Mouse (Mus musculus): ENCODE data around the gene Slain2. TPM values are rescaled to one million over a fixed set of nuclear protein-coding genes. Genes with fewer than 3 reads are reported as not detected.
"Not testable (repeated sequence)": the region's sequence is repeated elsewhere in the genome, so short reads cannot be mapped to it uniquely, and the experiment has no call there.

Slain2 gene
- polyA plus RNA-seq, 1 experiment from 2014 or later: 25.1 TPM

DNA sequence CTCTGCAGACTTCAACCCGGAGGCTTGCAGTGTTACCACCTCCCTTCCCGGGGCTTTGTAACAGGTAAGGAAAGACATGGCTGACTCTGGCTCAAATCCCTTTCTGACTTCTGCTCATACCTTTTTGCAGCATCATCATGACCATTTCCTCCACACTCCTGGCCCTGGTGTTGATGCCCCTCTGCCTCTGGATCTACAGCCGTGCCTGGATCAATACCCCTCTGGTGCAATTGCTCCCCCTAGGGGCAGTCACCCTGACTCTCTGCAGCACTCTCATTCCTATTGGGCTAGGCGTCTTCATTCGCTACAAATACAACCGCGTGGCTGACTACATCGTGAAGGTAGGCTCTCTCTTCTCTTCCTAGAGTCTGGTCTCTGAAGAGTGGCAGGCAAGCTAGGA, 94.1 kb downstream of the Slain2 start:
- 41% methylated on average over 8 of the region's 8 CpGs for WGBS
- DNase-seq; H3K4me3 ChIP-seq (ENCODE audit: low read depth, low read length); H3K9me3 ChIP-seq (ENCODE audit: low read depth, low read length); H3K9ac ChIP-seq; H3K36me3 ChIP-seq (ENCODE audit: insufficient read depth); H3K4me1 ChIP-seq (ENCODE audit: insufficient read depth); H3K4me2 ChIP-seq; ATAC-seq (ENCODE audit: insufficient read depth); H3K27ac ChIP-seq (ENCODE audit: low read depth): not testable (repeated sequence)
- TF ChIP-seq CTCF (IDR thresholded peaks at IDR 0.05; ENCODE audit: low read depth): peak; percentile 42
- peaks cover 34% of the 10 kb centered on the region for H3K27me3 ChIP-seq (ENCODE audit: insufficient read depth, low read length)

DNA sequence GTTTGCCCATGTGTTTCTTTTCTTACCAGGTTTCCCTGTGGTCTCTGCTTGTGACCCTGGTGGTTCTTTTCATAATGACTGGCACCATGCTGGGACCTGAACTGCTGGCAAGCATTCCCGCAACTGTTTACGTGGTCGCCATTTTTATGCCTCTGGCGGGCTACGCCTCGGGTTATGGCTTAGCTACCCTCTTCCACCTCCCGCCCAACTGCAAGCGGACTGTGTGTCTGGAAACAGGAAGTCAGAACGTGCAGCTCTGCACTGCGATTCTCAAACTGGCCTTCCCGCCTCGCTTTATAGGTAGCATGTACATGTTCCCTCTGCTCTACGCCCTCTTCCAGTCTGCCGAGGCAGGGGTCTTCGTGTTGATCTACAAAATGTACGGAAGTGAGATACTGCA, 97.7 kb downstream of the Slain2 start:
- not testable (repeated sequence) for H3K27ac ChIP-seq (ENCODE audit: low read depth); H3K4me1 ChIP-seq (ENCODE audit: insufficient read depth); H3K36me3 ChIP-seq (ENCODE audit: insufficient read depth); H3K4me2 ChIP-seq; DNase-seq; H3K9ac ChIP-seq; H3K4me3 ChIP-seq (ENCODE audit: low read depth, low read length); H3K9me3 ChIP-seq (ENCODE audit: low read depth, low read length); ATAC-seq (ENCODE audit: insufficient read depth)
- WGBS: 90% methylated on average over 12 of the region's 16 CpGs
- H3K27me3 ChIP-seq (ENCODE audit: insufficient read depth, low read length): peaks cover 33% of the 10 kb centered on the region

DNA sequence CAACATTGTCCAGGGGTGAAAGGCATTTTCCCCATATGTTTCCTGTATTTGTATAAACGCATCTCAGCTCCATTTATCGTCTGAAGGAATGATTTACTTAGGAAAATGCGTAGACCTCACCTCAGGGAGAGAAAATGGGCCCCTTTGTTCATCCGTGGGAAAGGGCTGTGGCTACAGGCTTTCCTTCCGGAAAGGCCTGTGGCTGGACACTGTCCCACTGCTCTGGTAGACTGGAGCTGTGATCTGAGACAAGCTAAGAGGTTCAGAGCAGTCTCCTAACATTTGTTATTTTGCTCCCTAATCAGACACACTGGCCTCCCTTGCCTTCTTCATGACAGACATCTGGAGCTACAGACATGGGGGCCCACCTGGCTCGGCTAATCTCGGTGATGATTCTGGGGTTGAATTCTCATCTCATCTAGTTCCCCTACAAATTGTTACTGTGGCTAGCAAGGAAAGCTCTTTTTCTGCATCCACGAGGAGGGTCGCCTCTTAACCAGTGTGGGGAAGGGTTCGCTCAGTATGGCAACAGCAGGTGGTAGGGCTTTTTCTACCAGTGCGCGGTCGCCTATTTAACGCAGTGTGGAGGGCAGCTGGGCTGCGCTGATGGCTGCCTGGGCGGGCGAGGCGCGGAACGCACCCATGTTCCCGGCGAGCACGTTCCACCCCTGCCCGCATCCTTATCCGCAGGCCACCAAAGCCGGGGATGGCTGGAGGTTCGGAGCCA, 98.9 kb downstream of the Slain2 start:
- not testable (repeated sequence) for H3K36me3 ChIP-seq (ENCODE audit: insufficient read depth); H3K27ac ChIP-seq (ENCODE audit: low read depth); H3K9me3 ChIP-seq (ENCODE audit: low read depth, low read length); H3K4me1 ChIP-seq (ENCODE audit: insufficient read depth); H3K9ac ChIP-seq
- DNase-seq (peak; percentile 8), ATAC-seq (ENCODE audit: insufficient read depth) (peak; percentile 31; the same call in 1 of the 2 replicates)
- H3K27me3 ChIP-seq (ENCODE audit: insufficient read depth, low read length): peaks cover 25% of the 10 kb centered on the region
- H3K4me3 ChIP-seq (ENCODE audit: low read depth, low read length): peak overlapping the region; percentile 36; the same call in 1 of the 2 replicates
- 17% methylated on average over 23 of the region's 27 CpGs for WGBS
- peak overlapping the region; percentile 62 for H3K4me2 ChIP-seq

DNA sequence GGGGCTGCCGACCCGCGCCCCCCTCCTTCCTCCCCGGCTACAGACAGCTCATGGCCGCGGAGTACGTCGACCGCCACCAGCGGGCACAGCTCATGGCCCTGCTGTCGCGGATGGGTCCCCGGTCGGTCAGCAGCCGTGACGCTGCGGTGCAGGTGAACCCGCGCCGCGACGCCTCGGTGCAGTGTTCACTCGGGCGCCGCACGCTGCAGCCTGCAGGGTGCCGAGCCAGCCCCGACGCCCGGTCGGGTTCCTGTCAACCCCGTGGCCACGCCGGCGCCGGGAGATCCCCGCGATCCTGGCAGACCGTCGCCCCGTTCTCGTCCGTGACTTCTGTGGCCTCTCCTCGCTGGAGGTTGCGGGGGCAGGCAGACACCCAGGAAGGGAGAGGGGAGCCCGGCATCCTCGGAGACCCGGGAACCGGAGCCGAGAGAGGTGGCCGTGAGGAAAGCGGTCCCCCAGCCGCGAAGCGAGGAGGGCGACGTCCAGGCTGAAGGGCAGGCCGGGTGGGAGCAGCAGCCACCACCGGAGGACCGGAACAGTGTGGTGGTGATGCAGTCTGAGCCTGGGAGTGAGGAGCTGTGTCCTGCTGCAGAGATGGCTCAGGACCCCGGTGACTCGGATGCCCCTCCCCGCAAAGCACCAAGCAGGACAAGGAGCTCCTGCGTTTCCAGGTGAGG, 99.6 kb downstream of the Slain2 start:
- Histone ChIP-seq H3K4me3 (ENCODE audit: low read depth, low read length) (peak overlapping the region; percentile 36), H3K27me3 (ENCODE audit: insufficient read depth, low read length) (peaks cover 19% of the 10 kb centered on the region), H3K9ac (0 out of 2 replicates have a peak overlapping the region, but pooled peaks have one; percentile 13), H3K4me2 (peak overlapping the region; percentile 62)
- not testable (repeated sequence) for H3K36me3 ChIP-seq (ENCODE audit: insufficient read depth); H3K9me3 ChIP-seq (ENCODE audit: low read depth, low read length); H3K27ac ChIP-seq (ENCODE audit: low read depth); H3K4me1 ChIP-seq (ENCODE audit: insufficient read depth)
- ATAC-seq (ENCODE audit: insufficient read depth) (peak; percentile 58), DNase-seq (peak; percentile 8)
- 3% methylated on average over 39 of the region's 65 CpGs for WGBS

DNA sequence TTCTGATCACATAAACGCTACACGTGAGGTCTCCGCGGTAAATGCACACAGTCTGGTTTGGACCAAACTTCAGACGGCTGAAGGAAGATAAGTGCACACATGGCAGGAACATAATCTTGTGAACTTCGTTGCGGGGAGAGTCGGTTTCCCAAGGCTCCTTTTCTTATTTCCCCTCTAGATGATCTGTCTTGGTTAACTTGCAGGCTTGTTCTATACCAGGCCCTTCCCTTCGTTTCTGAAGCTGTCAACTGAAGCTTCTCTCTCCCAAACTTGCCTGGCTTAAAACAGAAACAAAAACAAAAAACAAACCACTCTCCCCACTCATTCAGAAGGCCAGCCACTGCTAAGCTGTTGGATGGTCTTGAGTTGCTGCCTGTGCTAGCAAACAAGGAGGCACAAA, 100.6 kb downstream of the Slain2 start:
- no peak for TF ChIP-seq CTCF (IDR thresholded peaks at IDR 0.05; ENCODE audit: low read depth)
- WGBS: 44% methylated on average over 9 of the region's 9 CpGs
- Histone ChIP-seq H3K27ac (ENCODE audit: low read depth) (no peak overlapping the region), H3K4me2 (no peak overlapping the region), H3K9ac (no peak overlapping the region), H3K9me3 (ENCODE audit: low read depth, low read length) (no peaks in the 10 kb centered on the region), H3K4me3 (ENCODE audit: low read depth, low read length) (no peak overlapping the region), H3K27me3 (ENCODE audit: insufficient read depth, low read length) (peaks cover 19% of the 10 kb centered on the region), H3K36me3 (ENCODE audit: insufficient read depth) (no peaks in the 10 kb centered on the region), H3K4me1 (ENCODE audit: insufficient read depth) (no peaks in the 10 kb centered on the region)
- DNase-seq (no peak), ATAC-seq (ENCODE audit: insufficient read depth) (no peak)

DNA sequence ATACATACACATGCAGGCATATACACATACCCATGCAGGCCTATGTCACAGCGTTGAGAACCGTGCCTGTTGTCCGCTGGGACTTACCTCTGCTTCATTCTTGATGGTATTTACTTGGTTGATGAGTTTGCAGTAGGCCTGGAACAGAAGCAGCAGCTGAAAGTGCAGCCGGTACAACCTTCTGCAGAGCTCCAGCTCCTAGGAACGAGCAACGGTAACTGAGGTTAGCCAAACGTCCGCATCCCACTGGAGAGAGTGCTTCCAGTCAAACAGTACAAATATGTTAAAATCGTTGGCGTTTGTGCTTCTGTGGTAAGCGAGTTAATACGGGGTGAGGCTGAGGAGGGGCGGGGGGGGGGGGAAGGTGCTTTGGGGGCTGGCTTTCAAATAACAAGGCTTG, 109.7 kb downstream of the Slain2 start:
- 88% methylated on average over 13 of the region's 13 CpGs for WGBS
- H3K36me3 ChIP-seq (ENCODE audit: insufficient read depth): peaks cover 23% of the 10 kb centered on the region
- ATAC-seq (ENCODE audit: insufficient read depth): no peak

More for the DNA sequence above, 109.7 kb downstream of the Slain2 start:
- Histone ChIP-seq H3K9me3 (ENCODE audit: low read depth, low read length) (no peaks in the 10 kb centered on the region), H3K27me3 (ENCODE audit: insufficient read depth, low read length) (no peaks in the 10 kb centered on the region), H3K9ac (no peak overlapping the region), H3K27ac (ENCODE audit: low read depth) (no peak overlapping the region), H3K4me2 (no peak overlapping the region), H3K4me3 (ENCODE audit: low read depth, low read length) (no peak overlapping the region), H3K4me1 (ENCODE audit: insufficient read depth) (no peaks in the 10 kb centered on the region)
- TF ChIP-seq CTCF (IDR thresholded peaks at IDR 0.05; ENCODE audit: low read depth): no peak
- DNase-seq: no peak

Other genes with a start within 250 kb of the Slain2 start
- 0.08 TPM in 1 of 2 replicates, not detected in the other for gene Txk, start 161.5 kb upstream of the Slain2 start, polyA plus RNA-seq (2014; fragmentation: Nextera tagmentation; extraction: Ambion mirVana)
- 3.5 and 3.8 TPM in 2 replicates for gene Tec, start 45.8 kb upstream of the Slain2 start, polyA plus RNA-seq (2014; fragmentation: Nextera tagmentation; extraction: Ambion mirVana)
- gene Gm10135, start 60.4 kb downstream of the Slain2 start, polyA plus RNA-seq (2014; fragmentation: Nextera tagmentation; extraction: Ambion mirVana): not detected in 2 replicates
- gene Slc10a4, start 92.6 kb downstream of the Slain2 start, polyA plus RNA-seq (2014; fragmentation: Nextera tagmentation; extraction: Ambion mirVana): 0.28 and 0.80 TPM in 2 replicates